Mouse (Mus musculus) embryonic fibroblast, embryonic 13.5 days (primary cell): ENCODE results near the gene Dynll2.

Source experiments
- CTCF ChIP-seq: IDR thresholded peaks from 2 replicates; pipeline ENCODE4 v1.5.1; 2011; ENCODE audit warnings: mild to moderate bottlenecking, control low read depth, low read length, moderate library complexity, borderline replicate concordance; ENCODE audit not compliant: insufficient read depth
- POLR2A ChIP-seq: IDR thresholded peaks from 2 replicates; pipeline ENCODE4 v1.6.1; 2011; ENCODE audit warnings: low read depth, mild to moderate bottlenecking, control low read depth, low read length, moderate library complexity

DNA sequence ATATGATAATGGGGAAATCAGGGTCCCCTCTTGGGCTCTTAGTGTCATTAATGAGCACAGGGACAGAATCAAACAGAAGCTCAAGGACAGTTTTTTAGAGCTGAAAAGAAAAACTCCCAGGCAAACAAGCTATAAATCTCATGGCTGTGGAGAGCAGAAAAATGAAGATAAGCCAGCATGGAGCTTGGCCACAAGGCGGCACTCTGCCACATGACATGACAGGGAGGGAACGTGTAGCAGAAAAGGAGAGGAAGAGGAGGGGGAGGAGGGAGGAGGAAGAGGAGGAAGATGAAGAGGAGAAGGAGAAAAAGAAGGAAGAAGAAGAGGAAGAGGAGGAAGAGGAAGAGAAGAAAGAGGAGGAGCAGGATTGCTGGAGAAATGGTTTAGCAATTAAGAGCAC lies 37.3 kb downstream of the Dynll2 start:
- TF ChIP-seq CTCF (peak; percentile 82; the same call in 1 of the 2 replicates), POLR2A (no peak)
